Mouse (Mus musculus): ENCODE results near the gene Bcas2.
"Not testable (repeated sequence)": the region's sequence is repeated elsewhere in the genome, so short reads cannot be mapped to it uniquely, and the experiment has no call there.

Gene Bcas2

GRCm38 (mm10) chr3:103214593-103215285 is 43.3 kb downstream of the Bcas2 start:
- in situ Hi-C loops (cut with MboI, MseI), result no loop called here

GRCm38 (mm10) chr3:103215399-103215798 is 43.9 kb downstream of the Bcas2 start:
- in situ Hi-C loops (cut with MboI, MseI), result not testable (repeated sequence)

- in situ Hi-C loops (cut with MboI, MseI), result loop anchor here (10.0 kb wide), 1 partner anchor 163 kb away; no protein-coding TSS in a partner anchor
Observed at GRCm38 (mm10) chr3:103221435-103221834, 50.0 kb downstream of the Bcas2 start.

GRCm38 (mm10) chr3:103223752-103224151 is 52.3 kb downstream of the Bcas2 start:
- in situ Hi-C loops (cut with MboI, MseI), result loop anchor here (10.0 kb wide), 1 partner anchor 161 kb away; no protein-coding TSS in a partner anchor

- in situ Hi-C loops (cut with MboI, MseI), result loop anchor here (10.0 kb wide), 1 partner anchor 161 kb away; no protein-coding TSS in a partner anchor
Observed at GRCm38 (mm10) chr3:103224231-103224765, 52.8 kb downstream of the Bcas2 start.

- in situ Hi-C loops (cut with MboI, MseI), result loop anchor here (10.0 kb wide), 1 partner anchor 157 kb away; no protein-coding TSS in a partner anchor
Observed at GRCm38 (mm10) chr3:103227729-103228128, 56.3 kb downstream of the Bcas2 start.

Measured in T-helper 2 cell (primary cell).